Mouse (Mus musculus) neural tube, embryonic 14.5 days (tissue): ENCODE results near the gene Nwd1. TPM values are rescaled to one million over a fixed set of nuclear protein-coding genes. Genes with fewer than 3 reads are reported as not detected.

Experiments used
- ATAC-seq: fragments of 200-750 bp; cut with Nextera tagmentation; 2 replicates; pipeline ENCODE4 v1.8.0; 2017; ENCODE audit warnings: low read depth, mild to moderate bottlenecking, moderate TSS enrichment, moderate library complexity
- H3K27ac ChIP-seq: fragments of 300-500 bp; sonication (generic); 2 replicates; pipeline ENCODE4 v1.5.1; 2014; ENCODE audit warnings: low read depth, mild to moderate bottlenecking, control low read depth, low read length, moderate library complexity, mixed read lengths
- H3K27me3 ChIP-seq: fragments of 300-500 bp; sonication (generic); 2 replicates; pipeline ENCODE4 v1.6.1; 2014; ENCODE audit warnings: low read length; ENCODE audit not compliant: control insufficient read depth, insufficient read depth
- H3K36me3 ChIP-seq: fragments of 300-500 bp; sonication (generic); 2 replicates; pipeline ENCODE4 v1.6.1; 2014; ENCODE audit warnings: low read length, mixed read lengths; ENCODE audit not compliant: control insufficient read depth, insufficient read depth
- H3K4me1 ChIP-seq: fragments of 300-500 bp; sonication (generic); 2 replicates; pipeline ENCODE4 v1.6.1; 2014; ENCODE audit warnings: low read length; ENCODE audit not compliant: control insufficient read depth, insufficient read depth
- H3K4me2 ChIP-seq: fragments of 300-500 bp; sonication (generic); 2 replicates; pipeline ENCODE4 v1.6.1; 2014; ENCODE audit warnings: mild to moderate bottlenecking, low read depth, low read length, control low read depth
- H3K4me3 ChIP-seq: fragments of 300-500 bp; sonication (generic); 2 replicates; pipeline ENCODE4 v1.5.1; 2014; ENCODE audit warnings: low read depth, low read length, control low read depth, mixed read lengths
- H3K9ac ChIP-seq: fragments of 300-500 bp; sonication (generic); replicated peaks from 2 replicates; pipeline ENCODE4 v1.6.1; 2014; ENCODE audit warnings: low read depth, mild to moderate bottlenecking, control low read depth, low read length, mixed read lengths
- H3K9me3 ChIP-seq: fragments of 300-500 bp; sonication (generic); 2 replicates; pipeline ENCODE4 v1.6.1; 2016; ENCODE audit warnings: low read length; ENCODE audit not compliant: control insufficient read depth
- WGBS: fragments of 180-500 bp; shearing (Covaris S2); extraction: QIAGEN DNeasy Blood & Tissue Kit; methylation state at CpG from one replicate; pipeline ENCODE4 v1.1.7; 2014; 5-methylcytosine and 5-hydroxymethylcytosine counted together
- polyA plus RNA-seq: library from polyadenylated mRNA; unstranded; fragments of >200 nt; fragmentation: Nextera tagmentation; extraction: Ambion mirVana; gene quantifications from 2 replicates; pipeline ENCODE4 v1.2.1, GENCODE M21; 2014

Nwd1 gene
- 2.1 and 2.6 TPM in 2 replicates for polyA plus RNA-seq

DNA sequence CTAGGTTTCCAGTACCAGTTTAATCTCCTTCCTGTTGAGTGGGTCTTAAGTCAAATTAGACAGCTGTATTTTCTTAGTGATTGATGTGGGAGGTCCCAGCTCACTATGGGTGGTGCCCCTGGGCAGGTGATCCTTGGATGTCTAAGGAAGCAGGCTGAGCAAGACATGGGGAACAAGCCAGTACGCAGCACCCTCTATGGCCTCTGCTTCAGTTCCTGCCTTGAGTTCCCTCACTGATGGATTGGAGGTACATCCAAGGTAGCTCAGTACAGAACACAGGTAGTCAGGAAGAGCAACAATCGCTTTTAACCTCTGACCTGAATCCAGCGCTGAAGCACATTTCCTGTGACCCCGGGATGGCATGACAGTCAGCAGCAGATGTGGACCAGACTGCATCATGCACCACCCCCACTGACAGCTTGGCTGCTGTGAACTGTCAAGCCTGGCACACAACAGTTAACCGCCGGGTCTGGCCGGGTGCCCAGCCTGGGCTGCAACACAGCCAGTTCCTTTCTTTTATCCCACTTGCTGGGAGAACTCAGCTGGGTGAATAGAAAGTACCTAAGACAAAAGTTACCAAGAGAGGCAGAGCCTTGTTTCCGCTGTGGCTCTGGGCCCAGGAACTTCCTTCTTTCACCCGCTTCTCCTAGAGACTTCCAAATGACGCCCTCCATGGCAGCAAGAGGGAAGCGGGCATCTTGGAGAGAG, at the start of gene Nwd1:
TSS of gene Nwd1 (plus strand) at position 652 of the 708 bp plus-strand sequence.
- Histone ChIP-seq H3K9me3 (no peaks in the 10 kb centered on the region), H3K27me3 (no peaks in the 10 kb centered on the region), H3K9ac (no peak within 1 kb of the TSS), H3K4me3 (no peak within 1 kb of the TSS), H3K4me1 (no peaks in the 10 kb centered on the region), H3K27ac (peak within 1 kb of the TSS; percentile 48), H3K36me3 (no peaks in the 10 kb centered on the region), H3K4me2 (no peak within 1 kb of the TSS)
- ATAC-seq, result peak; percentile 92
- 43% methylated on average over 11 of the region's 11 CpGs for WGBS

DNA sequence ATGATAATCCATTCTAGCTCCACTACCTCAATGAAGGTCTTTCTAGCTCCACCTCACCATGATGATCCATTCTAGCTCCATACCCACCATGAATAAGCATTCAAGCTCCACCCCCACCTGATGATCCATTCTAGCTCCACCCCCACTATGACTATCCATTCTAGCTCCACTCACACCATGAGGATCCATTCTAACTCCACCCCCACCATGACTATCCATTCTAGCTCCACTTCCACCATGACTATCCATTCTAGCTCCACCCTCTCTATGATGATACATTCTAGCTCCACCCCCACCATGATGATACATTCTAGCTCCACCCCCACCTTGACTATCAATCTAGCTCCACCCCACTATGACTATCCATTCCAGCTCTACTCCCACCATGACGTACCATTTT, 3.6 kb upstream of the Nwd1 start:
- Histone ChIP-seq H3K4me2 (no peak overlapping the region), H3K27me3 (no peaks in the 10 kb centered on the region), H3K4me3 (no peak overlapping the region), H3K4me1 (no peaks in the 10 kb centered on the region), H3K9ac (no peak overlapping the region), H3K9me3 (no peaks in the 10 kb centered on the region), H3K27ac (no peak overlapping the region), H3K36me3 (no peaks in the 10 kb centered on the region)
- ATAC-seq, result peak; percentile 13; the same call in 1 of the 2 replicates
- 90% methylated on average over 1 of the region's 1 CpGs for WGBS

DNA sequence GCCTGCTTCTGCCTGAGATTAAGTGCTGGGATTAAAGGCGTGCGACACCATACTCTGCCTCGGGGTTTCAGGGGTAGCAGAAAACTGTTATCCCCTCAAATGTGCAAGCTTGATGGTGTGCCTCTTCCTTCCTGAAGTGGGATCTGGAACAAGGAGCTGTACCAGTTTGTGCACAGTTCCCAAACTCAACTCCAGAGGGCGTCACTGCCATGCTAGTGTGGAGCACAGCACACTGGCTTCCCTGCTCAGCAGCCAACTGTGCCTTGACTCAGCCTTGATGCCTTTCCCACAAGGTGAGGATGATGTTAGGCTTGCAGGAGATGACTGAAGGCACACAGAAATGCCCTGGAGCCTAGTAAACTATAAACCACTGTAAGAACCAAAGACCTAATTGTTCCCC, 1.9 kb upstream of the Nwd1 start:
- no peaks in the 10 kb centered on the region for H3K36me3 ChIP-seq
- no peaks in the 10 kb centered on the region for H3K4me1 ChIP-seq
- 70% methylated on average over 4 of the region's 4 CpGs for WGBS
- no peak for ATAC-seq
- H3K4me3 ChIP-seq, result no peak overlapping the region
- H3K4me2 ChIP-seq, result no peak overlapping the region
- H3K27ac ChIP-seq, result no peak overlapping the region
- no peaks in the 10 kb centered on the region for H3K27me3 ChIP-seq
- H3K9ac ChIP-seq, result no peak overlapping the region
- no peaks in the 10 kb centered on the region for H3K9me3 ChIP-seq

DNA sequence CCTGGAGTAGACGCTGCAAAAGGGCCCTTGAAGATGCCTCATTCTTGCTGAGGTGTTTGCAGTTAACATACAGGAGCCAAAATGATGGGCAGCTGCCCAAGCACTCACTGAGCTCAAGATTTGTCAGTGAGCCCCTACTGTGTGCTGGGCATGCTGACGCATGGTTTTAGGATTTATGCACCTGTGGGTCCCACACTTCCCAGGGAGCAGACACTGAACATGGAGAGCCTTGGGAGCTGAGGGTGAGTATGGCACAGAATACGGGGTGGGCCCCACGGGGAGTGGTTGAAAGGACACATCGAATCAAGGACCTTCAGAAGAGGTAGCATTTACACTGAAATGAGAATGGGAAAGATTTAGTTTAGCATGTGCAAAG, 245 bp downstream of the Nwd1 start:
- Histone ChIP-seq H3K4me2 (no peak overlapping the region), H3K9me3 (no peaks in the 10 kb centered on the region), H3K4me1 (no peaks in the 10 kb centered on the region), H3K4me3 (no peak overlapping the region), H3K27ac (peak overlapping the region; percentile 44), H3K36me3 (no peaks in the 10 kb centered on the region), H3K9ac (no peak overlapping the region), H3K27me3 (no peaks in the 10 kb centered on the region)
- WGBS, result 66% methylated on average over 5 of the region's 5 CpGs
- ATAC-seq, result peak; percentile 52

DNA sequence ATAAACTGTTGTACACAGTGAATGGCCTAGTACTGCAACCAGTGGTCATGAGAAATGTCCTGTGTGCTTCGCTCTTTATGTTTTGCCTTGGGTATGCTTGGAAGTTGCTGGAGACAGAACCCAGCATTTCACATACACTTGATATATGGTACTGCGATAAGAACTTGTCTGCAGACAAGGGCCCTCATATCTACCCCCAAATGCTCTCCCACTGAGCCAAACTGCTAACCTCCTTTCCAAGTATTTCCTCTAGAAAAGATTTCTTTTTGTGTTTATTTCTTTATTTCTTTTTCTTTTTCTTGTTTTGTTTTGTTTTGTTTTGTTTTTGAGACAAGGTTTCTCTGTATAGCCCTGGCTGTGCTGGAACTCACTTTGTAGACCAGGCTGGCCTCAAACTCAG, 4.2 kb downstream of the Nwd1 start:
- Histone ChIP-seq H3K9me3 (no peaks in the 10 kb centered on the region), H3K27ac (no peak overlapping the region), H3K9ac (no peak overlapping the region), H3K36me3 (no peaks in the 10 kb centered on the region), H3K4me3 (no peak overlapping the region), H3K4me1 (no peaks in the 10 kb centered on the region), H3K4me2 (no peak overlapping the region), H3K27me3 (no peaks in the 10 kb centered on the region)
- WGBS, result 97% methylated on average over 2 of the region's 2 CpGs
- no peak for ATAC-seq

DNA sequence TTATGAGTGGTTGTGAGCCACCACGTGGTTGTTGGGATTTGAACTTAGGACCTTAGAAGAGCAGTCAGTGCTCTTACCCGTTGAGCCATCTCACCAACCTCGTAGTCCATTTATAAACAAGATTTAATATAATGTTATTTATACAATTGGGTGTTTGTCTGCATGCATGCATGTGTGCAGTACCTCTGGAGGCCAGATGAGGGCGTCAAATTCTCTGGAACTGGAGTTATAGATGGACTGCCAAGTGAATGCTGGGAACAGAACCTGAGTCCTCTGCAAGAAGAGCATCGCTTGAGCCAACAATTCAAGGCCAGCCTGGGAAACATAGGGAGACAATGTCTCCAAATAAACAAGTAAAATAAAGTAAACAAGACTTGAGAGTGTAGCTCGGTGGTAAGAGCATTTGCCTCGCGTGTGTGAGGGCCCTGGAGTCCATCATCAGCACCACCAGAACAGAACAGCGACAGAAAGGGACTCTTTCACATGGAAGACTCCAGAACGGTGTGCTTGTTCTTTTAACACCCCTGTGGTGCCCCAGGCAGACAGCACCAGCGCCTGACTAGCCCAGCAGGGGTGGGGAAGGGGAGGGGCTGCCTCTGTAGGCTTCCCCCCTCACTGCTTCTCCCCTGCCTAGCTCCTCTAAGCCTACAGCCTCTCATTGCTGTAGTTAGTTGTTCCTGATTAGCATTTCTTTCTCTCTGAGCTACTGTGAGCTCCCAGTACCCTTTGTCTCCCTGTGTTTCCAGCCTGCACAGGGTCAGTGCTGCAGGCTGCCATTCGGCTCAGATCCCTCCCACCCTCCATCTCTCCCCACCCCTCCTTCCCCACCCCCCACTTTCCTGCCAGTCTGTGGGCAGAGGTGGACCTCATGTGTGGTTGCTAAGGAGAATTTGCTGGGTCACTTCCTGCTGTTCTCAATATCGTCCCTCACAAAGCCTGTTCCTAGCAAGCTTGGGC, 8.3 kb downstream of the Nwd1 start:
- ATAC-seq, result peak; percentile 94
- WGBS, result 24% methylated on average over 12 of the region's 13 CpGs
- peak overlapping the region; percentile 32; the same call in 1 of the 2 replicates for H3K9ac ChIP-seq

DNA sequence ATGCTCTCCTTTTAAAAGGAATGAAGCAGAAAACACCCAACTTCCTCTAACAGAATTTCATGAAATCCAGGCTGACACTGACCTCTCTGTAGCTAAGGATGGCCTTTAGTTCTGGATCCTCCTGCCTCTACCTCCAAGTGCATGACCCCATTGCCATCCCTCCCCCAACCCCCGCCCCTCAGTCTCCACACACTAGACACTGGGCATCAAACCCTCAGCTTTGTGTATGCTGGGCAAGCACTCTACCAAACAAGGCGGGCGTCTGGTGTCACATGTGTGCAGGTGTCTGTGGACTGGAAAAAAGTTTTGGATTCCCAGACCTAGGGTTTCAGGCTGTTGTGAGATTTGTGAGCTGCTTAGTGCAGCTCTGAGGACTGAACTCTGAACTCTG, 9.0 kb downstream of the Nwd1 start:
- peak overlapping the region; percentile 68 for H3K27ac ChIP-seq
- H3K27me3 ChIP-seq, result no peaks in the 10 kb centered on the region
- no peak overlapping the region for H3K4me2 ChIP-seq
- no peak overlapping the region for H3K9ac ChIP-seq
- H3K9me3 ChIP-seq, result no peaks in the 10 kb centered on the region
- WGBS, result 62% methylated on average over 3 of the region's 3 CpGs
- H3K36me3 ChIP-seq, result no peaks in the 10 kb centered on the region
- peak; percentile 47 for ATAC-seq
- no peaks in the 10 kb centered on the region for H3K4me1 ChIP-seq
- no peak overlapping the region for H3K4me3 ChIP-seq

More for the DNA sequence above, 8.3 kb downstream of the Nwd1 start:
- Histone ChIP-seq H3K36me3 (no peaks in the 10 kb centered on the region), H3K27me3 (no peaks in the 10 kb centered on the region), H3K4me2 (no peak overlapping the region), H3K4me1 (no peaks in the 10 kb centered on the region), H3K27ac (peak overlapping the region; percentile 68), H3K9me3 (no peaks in the 10 kb centered on the region), H3K4me3 (no peak overlapping the region)

DNA sequence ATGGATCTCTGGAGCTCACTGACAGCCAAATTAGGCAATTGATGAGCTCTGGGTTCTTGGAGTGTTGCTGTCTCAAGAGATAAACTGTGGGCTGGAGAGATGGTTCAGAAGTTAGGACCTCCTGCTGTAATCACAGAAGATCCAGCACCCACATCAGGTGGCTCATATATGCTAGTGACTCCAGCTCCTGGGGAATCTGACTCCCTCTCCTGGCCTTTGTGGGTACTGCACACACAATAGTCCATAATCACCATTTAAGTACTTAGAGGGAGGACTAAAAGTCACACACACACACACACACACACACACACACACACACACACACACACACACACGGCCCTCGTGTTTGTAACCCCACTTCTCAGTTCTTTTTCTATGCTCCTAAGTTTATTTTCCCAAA, 13.5 kb downstream of the Nwd1 start:
- H3K36me3 ChIP-seq, result no peaks in the 10 kb centered on the region
- no peaks in the 10 kb centered on the region for H3K9me3 ChIP-seq
- ATAC-seq, result no peak
- H3K4me2 ChIP-seq, result no peak overlapping the region
- no peak overlapping the region for H3K4me3 ChIP-seq
- H3K27ac ChIP-seq, result no peak overlapping the region
- WGBS, result 89% methylated on average over 2 of the region's 2 CpGs
- no peak overlapping the region for H3K9ac ChIP-seq
- no peaks in the 10 kb centered on the region for H3K4me1 ChIP-seq
- H3K27me3 ChIP-seq, result no peaks in the 10 kb centered on the region

DNA sequence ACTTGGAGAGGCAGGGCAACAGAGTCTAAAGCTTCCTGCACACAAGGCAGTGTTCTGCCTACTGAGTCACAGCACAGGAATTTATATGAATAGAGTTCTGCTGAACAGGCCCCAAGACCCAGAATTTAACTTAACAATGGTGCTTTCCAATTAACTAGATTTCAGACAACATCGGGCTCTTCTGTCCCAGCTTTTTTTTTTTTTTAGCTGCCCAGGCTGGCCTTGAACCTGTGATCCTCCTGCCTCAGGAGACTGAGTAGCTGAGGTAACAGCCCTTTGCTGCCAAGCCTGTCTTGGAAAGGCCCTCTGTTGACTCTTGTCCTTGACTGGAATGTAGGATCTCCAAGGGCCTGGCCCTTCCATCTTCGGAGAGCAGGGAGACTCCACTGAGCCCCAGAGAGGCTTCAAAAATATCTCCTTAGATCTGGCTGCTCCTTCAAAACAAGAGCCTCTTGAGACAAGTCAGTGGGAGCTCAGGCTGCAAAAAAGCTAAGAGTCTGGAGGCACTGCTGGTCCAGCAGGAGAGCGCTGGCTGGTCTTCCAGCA, 17.7 kb downstream of the Nwd1 start:
- no peaks in the 10 kb centered on the region for H3K9me3 ChIP-seq
- ATAC-seq, result no peak
- H3K36me3 ChIP-seq, result no peaks in the 10 kb centered on the region
- 86% methylated on average over 3 of the region's 3 CpGs for WGBS
- no peak overlapping the region for H3K4me2 ChIP-seq
- no peak overlapping the region for H3K9ac ChIP-seq
- no peaks in the 10 kb centered on the region for H3K4me1 ChIP-seq
- no peaks in the 10 kb centered on the region for H3K27me3 ChIP-seq
- H3K27ac ChIP-seq, result no peak overlapping the region
- no peak overlapping the region for H3K4me3 ChIP-seq
